Mouse (Mus musculus): Measurements from ENCODE around the gene Cpeb4.

- TF ChIP-seq CTCF (IDR thresholded peaks at IDR 0.05) (no peak), EP300 (IDR thresholded peaks at IDR 0.05) (no peak)
Observed at GRCm38 (mm10) chr11:31839084-31839460, 32.9 kb upstream of the Cpeb4 start.
